In genomic region chr11:16592006-16592405, GRCm38 (mm10) we compare ENCODE assay signal across 9 mouse cellular contexts.
DNase-seq lines count a peak whose midpoint lies in the region; ATAC-seq and TF ChIP-seq lines count a peak whose summit lies in the region.
"Had no signal": no experiment of that assay in that cellular context is flagged by ENCODE, and none has a peak within 500 bp of the region (broad histone marks: within the 10 kb centered on the region; RNA-seq: fewer than 3 reads in every experiment).

No protein-coding gene starts in this region.

- intact Hi-C loops in heart, postnatal 36 days (cut with DNase I), result no loop called here

- no peak for TF ChIP-seq CTCF in ES-Bruce4 (IDR thresholded peaks at IDR 0.05; ENCODE audit: low read depth, low read length)

- WGBS in heart, embryonic 11.5 days (ENCODE audit: insufficient replicate concordance), result 51% methylated on average over 4 of the region's 4 CpGs
- 35% methylated on average over 4 of the region's 4 CpGs for WGBS in forebrain, embryonic 16.5 days
- 57% methylated on average over 4 of the region's 4 CpGs for WGBS in limb, embryonic 15.5 days

- H3K36me3 ChIP-seq in heart, embryonic 11.5 days (ENCODE audit: control insufficient read depth, insufficient read depth, low read length), result no peaks in the 10 kb centered on the region
- no peaks in the 10 kb centered on the region for H3K36me3 ChIP-seq in ES-Bruce4 (ENCODE audit: control insufficient read depth, insufficient read depth, low read length, poor library complexity, severe bottlenecking)
- H3K36me3 ChIP-seq in forebrain, embryonic 16.5 days (ENCODE audit: control insufficient read depth, insufficient read depth), result no peaks in the 10 kb centered on the region
- no peaks in the 10 kb centered on the region for H3K36me3 ChIP-seq in limb, embryonic 15.5 days

- H3K4me2 ChIP-seq in heart, embryonic 11.5 days, result peak overlapping the region; percentile 41
- H3K4me2 ChIP-seq in forebrain, embryonic 16.5 days (ENCODE audit: low read length), result no peak overlapping the region
- H3K4me2 ChIP-seq in limb, embryonic 15.5 days, result no peak overlapping the region

- DNase-seq in heart, postnatal 36 days, result no peak
- no peak for DNase-seq in spleen, postnatal 10 days (ENCODE audit: low spot score in 2 of 2)
- DNase-seq in left cerebral cortex, adult 9 months (ENCODE audit: low spot score in 2 of 2), result no peak
- no peak for DNase-seq in right cerebral cortex, postnatal 10 days (ENCODE audit: low spot score in 2 of 2)

- peaks cover 13% of the 10 kb centered on the region for H3K4me1 ChIP-seq in heart, embryonic 11.5 days (ENCODE audit: control insufficient read depth, insufficient read depth, low read length)
- peaks cover 3% of the 10 kb centered on the region for H3K4me1 ChIP-seq in ES-Bruce4 (ENCODE audit: control insufficient read depth, insufficient read depth, low read length)
- peaks cover 8% of the 10 kb centered on the region for H3K4me1 ChIP-seq in forebrain, embryonic 16.5 days (replicated peaks; ENCODE audit: control insufficient read depth, insufficient read depth, low read length)
- peaks cover 10% of the 10 kb centered on the region for H3K4me1 ChIP-seq in limb, embryonic 15.5 days

- H3K9ac ChIP-seq in heart, embryonic 11.5 days (ENCODE audit: low read depth, low read length), result peak overlapping the region; percentile 43; the same call in 1 of the 2 replicates
- H3K9ac ChIP-seq in ES-Bruce4 (ENCODE audit: low read depth, poor library complexity, severe bottlenecking), result no peak overlapping the region
- H3K9ac ChIP-seq in forebrain, embryonic 16.5 days (replicated peaks; ENCODE audit: low read depth, low read length), result no peak overlapping the region
- H3K9ac ChIP-seq in limb, embryonic 15.5 days, result no peak overlapping the region

- TF ChIP-seq EP300 in ES-Bruce4 (IDR thresholded peaks at IDR 0.05; ENCODE audit: insufficient read depth, low read depth, low read length), result no peak

- H3K27me3 ChIP-seq in heart, embryonic 11.5 days (ENCODE audit: control insufficient read depth, insufficient read depth, low read length), result no peaks in the 10 kb centered on the region
- no peaks in the 10 kb centered on the region for H3K27me3 ChIP-seq in ES-Bruce4 (ENCODE audit: control insufficient read depth, insufficient read depth, low read length, poor library complexity, severe bottlenecking)
- no peaks in the 10 kb centered on the region for H3K27me3 ChIP-seq in forebrain, embryonic 16.5 days (replicated peaks; ENCODE audit: control insufficient read depth, insufficient read depth, low read length)
- H3K27me3 ChIP-seq in limb, embryonic 15.5 days, result no peaks in the 10 kb centered on the region
- H3K27me3 ChIP-seq: CH12.LX had no signal

- ATAC-seq in heart, embryonic 11.5 days (replicated peaks; ENCODE audit: insufficient number of reproducible peaks, low FRiP score, low TSS enrichment), result no peak
- ATAC-seq in forebrain, embryonic 16.5 days, result no peak
- no peak for ATAC-seq in limb, embryonic 15.5 days (ENCODE audit: insufficient number of reproducible peaks, low FRiP score, low TSS enrichment, low read depth)

- H3K9me3 ChIP-seq in heart, embryonic 11.5 days (replicated peaks; ENCODE audit: control insufficient read depth, low read length), result no peaks in the 10 kb centered on the region
- H3K9me3 ChIP-seq in ES-Bruce4 (replicated peaks; ENCODE audit: control insufficient read depth, insufficient read depth, low read length, poor library complexity, severe bottlenecking), result no peaks in the 10 kb centered on the region
- H3K9me3 ChIP-seq in forebrain, embryonic 16.5 days (ENCODE audit: control insufficient read depth, low read length), result no peaks in the 10 kb centered on the region
- no peaks in the 10 kb centered on the region for H3K9me3 ChIP-seq in limb, embryonic 15.5 days

- H3K27ac ChIP-seq in heart, embryonic 11.5 days (ENCODE audit: low read depth, low read length), result peak overlapping the region; percentile 91
- H3K27ac ChIP-seq in ES-Bruce4 (ENCODE audit: insufficient read depth, low read length), result peak overlapping the region; percentile 84
- peak overlapping the region; percentile 48; the same call in 1 of the 2 replicates for H3K27ac ChIP-seq in forebrain, embryonic 16.5 days (ENCODE audit: low read length)
- peak overlapping the region; percentile 76 for H3K27ac ChIP-seq in limb, embryonic 15.5 days

- no peak overlapping the region for H3K4me3 ChIP-seq in heart, embryonic 11.5 days (ENCODE audit: low read depth, low read length)
- no peak overlapping the region for H3K4me3 ChIP-seq in ES-Bruce4 (ENCODE audit: low read depth, low read length)
- H3K4me3 ChIP-seq in forebrain, embryonic 16.5 days (replicated peaks; ENCODE audit: low read length), result no peak overlapping the region
- H3K4me3 ChIP-seq in limb, embryonic 15.5 days, result no peak overlapping the region

- no peak for TF ChIP-seq POLR2A in ES-Bruce4 (IDR thresholded peaks at IDR 0.05; ENCODE audit: insufficient read depth, low read length)
